Mouse (Mus musculus): ENCODE data around the gene Pxmp4.

DNA sequence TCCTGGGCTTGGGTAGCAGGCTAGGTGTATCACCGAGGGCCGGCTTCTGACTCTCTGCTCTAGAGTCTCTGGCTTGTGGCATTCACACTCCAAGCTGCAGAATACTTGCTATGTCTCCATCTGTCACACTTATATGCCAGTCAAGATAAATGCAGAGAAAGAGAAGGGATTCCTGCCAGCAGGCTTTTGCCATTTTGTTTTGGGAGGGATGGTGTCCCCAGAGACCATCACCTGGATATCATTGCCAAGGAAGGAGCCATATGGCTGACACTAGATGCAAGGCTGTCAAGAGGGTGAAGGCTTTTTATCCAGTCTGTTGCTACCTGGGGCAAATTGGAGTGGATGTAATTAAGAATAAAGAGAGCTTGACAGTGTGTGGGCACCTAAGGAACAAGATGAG is 32.3 kb upstream of the Pxmp4 start:
- TF ChIP-seq POLR2A (IDR thresholded peaks at IDR 0.05; ENCODE audit: insufficient read depth, low read length) (no peak), CTCF (IDR thresholded peaks at IDR 0.05; ENCODE audit: low read depth, low read length) (no peak)

Measured in ES-Bruce4 (cell line).